Mouse (Mus musculus): Measurements from ENCODE around the gene Capza1. TPM values are rescaled to one million over a fixed set of nuclear protein-coding genes. Genes with fewer than 3 reads are reported as not detected.
"Not testable (repeated sequence)": the region's sequence is repeated elsewhere in the genome, so short reads cannot be mapped to it uniquely, and the experiment has no call there.

Capza1 gene
- 170 and 176 TPM in 2 replicates for polyA plus RNA-seq (2015; fragmentation: Nextera tagmentation; extraction: Ambion mirVana)

DNA sequence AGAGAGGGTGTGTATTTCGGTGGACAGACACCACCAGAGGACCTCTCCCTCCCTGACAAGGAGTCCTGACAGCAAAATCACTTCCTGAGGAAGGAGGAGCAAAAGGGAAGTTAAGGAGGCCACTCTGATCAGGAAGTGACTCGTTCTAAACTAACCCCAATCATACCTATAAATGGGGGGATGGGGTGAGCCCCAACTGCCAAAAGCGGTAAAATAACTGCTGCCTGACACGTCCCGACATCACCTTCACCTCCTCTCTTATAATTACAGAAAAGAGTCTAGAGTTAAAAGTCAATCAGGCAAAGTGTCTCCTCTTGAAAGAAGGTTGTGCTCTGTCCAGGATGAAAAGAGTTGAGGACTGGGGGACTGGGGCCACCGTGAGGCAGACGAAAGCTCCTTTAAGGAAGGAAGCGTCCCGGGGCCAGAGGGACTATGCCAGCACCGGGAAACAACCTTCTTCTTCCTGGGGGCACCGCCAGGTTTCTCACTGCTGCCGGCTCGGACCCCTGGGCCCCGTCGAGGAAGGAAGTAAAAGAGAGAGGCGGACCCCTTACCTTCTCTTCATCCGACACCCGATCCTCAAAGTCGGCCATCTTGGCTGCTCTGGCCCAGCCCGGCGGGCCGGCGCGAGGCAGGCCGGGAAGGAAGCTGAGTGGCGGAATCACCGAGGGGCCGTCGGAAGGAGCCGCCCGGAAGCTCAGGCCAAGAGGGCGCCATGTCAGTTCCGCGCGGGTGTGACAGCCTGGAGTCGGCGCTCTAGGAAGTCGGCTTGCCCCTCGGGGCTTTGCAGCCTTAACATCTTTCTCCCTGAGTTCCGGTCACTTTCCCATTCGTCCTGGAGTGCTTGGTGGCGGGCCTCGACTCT lies at the start of gene Capza1, which contains the start of gene St7l:
TSS of gene Capza1 (minus strand) at position 720 of the 865 bp plus-strand sequence.
TSS of gene St7l (plus strand) at position 220 of the 865 bp plus-strand sequence.
- WGBS, result under 1% methylated on average over 43 of the region's 43 CpGs
- Histone ChIP-seq H3K4me3 (peak within 1 kb of the TSS; percentile 75), H3K4me1 (peaks cover 48% of the 10 kb centered on the region), H3K9me3 (no peaks in the 10 kb centered on the region), H3K36me3 (0 out of 2 replicates have a peak, but pooled peaks cover 2% of the 10 kb centered on the region), H3K27ac (replicated peaks) (peak within 1 kb of the TSS; percentile 97), H3K4me2 (replicated peaks) (peak within 1 kb of the TSS; percentile 73), H3K9ac (replicated peaks) (peak within 1 kb of the TSS; percentile 99), H3K27me3 (no peaks in the 10 kb centered on the region)
- ATAC-seq (replicated peaks), result peak; percentile 98

DNA sequence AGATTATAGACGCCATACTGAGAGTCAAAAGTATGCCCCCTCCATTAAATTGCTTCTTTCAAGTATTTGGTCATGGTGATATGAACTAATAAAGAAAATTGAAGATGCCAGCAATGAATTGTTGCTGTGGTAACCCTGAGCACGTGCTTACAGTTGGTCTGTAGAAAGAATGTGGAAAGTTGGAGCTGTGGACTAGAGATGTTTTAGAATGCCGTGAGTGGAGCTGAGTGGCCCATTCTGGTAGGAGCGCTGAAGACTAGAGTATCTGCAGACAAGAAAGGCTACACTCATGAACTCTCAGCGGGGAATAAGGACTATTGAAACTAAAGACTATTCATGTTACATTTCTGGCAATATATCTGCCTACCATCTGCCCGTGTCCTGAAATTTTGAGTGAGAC lies 44.9 kb upstream of the Capza1 start:
- ATAC-seq (replicated peaks), result no peak
- Histone ChIP-seq H3K27me3 (no peaks in the 10 kb centered on the region), H3K9ac (replicated peaks) (no peak overlapping the region), H3K36me3 (peaks cover 14% of the 10 kb centered on the region; the same call in 1 of the 2 replicates), H3K4me2 (replicated peaks) (no peak overlapping the region), H3K9me3 (no peaks in the 10 kb centered on the region), H3K27ac (replicated peaks) (no peak overlapping the region), H3K4me3 (no peak overlapping the region), H3K4me1 (no peaks in the 10 kb centered on the region)
- 85% methylated on average over 6 of the region's 6 CpGs for WGBS

DNA sequence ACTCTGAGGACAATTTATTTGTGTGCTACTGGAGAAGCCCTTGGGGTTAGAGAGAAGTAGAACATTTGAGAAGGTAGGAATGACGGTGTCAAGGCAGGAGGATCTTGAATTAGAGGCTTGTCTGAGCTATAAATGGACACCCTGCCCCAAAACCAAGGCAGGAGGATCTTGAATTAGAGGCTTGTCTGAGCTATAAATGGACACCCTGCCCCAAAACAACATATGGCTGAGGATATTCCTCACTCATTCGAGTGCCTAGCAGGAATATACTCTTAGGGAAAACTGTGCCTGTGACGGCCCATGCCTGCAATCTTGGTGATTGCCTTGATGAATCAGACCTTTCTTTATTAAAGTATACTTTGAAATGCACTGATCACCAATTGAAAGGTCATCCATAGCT lies 41.7 kb upstream of the Capza1 start:
- Histone ChIP-seq H3K36me3 (peaks cover 19% of the 10 kb centered on the region; the same call in 1 of the 2 replicates), H3K27me3 (no peaks in the 10 kb centered on the region), H3K27ac (replicated peaks) (no peak overlapping the region), H3K4me3 (no peak overlapping the region), H3K4me1 (no peaks in the 10 kb centered on the region), H3K9me3 (no peaks in the 10 kb centered on the region), H3K9ac (replicated peaks) (no peak overlapping the region), H3K4me2 (replicated peaks) (no peak overlapping the region)
- 86% methylated on average over 3 of the region's 3 CpGs for WGBS
- no peak for ATAC-seq (replicated peaks)

DNA sequence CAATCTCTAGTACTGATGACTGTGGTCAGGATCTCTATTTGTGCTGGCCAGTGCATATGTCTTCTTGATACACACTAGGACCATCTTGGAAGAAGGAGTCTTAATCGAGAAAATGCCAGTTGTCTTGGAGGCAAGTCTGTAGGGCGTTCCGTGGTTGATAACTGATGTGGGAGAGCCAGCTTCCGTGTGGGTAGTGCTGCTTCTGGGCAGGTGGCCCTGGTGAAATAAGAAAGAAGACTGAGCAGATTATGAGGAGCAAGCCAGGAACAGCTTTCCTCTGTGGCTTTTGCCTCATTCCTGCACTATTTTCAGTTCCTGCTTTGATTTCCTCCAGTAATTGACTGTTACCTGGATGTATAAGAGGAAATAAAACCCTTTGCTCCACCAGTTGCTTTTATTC lies 41.1 kb upstream of the Capza1 start:
- 95% methylated on average over 4 of the region's 4 CpGs for WGBS
- Histone ChIP-seq H3K4me2 (replicated peaks) (no peak overlapping the region), H3K4me3 (no peak overlapping the region)

DNA sequence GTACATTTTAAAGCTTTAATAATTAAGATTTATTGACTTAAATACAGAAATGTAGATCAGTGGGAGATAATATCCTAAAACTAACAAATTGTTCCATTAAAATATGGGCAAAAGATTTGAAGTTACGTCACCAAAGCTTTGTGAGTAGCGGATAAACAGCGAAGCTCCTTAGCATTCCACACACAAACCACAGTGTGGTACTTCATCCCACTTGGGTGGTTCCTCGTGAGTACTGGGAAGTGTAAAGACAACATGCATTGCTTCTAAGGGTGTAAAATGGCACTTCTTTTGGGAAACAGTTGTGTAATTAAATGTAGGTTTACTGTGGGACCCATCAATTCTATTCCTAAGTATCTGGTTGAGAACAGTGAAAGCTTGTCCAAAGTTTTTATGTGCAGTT lies 36.8 kb upstream of the Capza1 start:
- no peak overlapping the region for H3K4me3 ChIP-seq
- H3K4me1 ChIP-seq, result peaks cover under 1% of the 10 kb centered on the region; the same call in 1 of the 2 replicates
- H3K27ac ChIP-seq (replicated peaks), result no peak overlapping the region
- H3K9ac ChIP-seq (replicated peaks), result no peak overlapping the region
- WGBS, result 91% methylated on average over 4 of the region's 4 CpGs
- no peak overlapping the region for H3K4me2 ChIP-seq (replicated peaks)
- no peaks in the 10 kb centered on the region for H3K27me3 ChIP-seq
- peaks cover 25% of the 10 kb centered on the region for H3K36me3 ChIP-seq
- H3K9me3 ChIP-seq, result no peaks in the 10 kb centered on the region
- ATAC-seq (replicated peaks), result no peak

More for the DNA sequence above, 41.1 kb upstream of the Capza1 start:
- H3K27ac ChIP-seq (replicated peaks), result no peak overlapping the region
- H3K4me1 ChIP-seq, result no peaks in the 10 kb centered on the region
- H3K27me3 ChIP-seq, result no peaks in the 10 kb centered on the region
- peaks cover 17% of the 10 kb centered on the region; the same call in 1 of the 2 replicates for H3K36me3 ChIP-seq
- H3K9ac ChIP-seq (replicated peaks), result no peak overlapping the region
- ATAC-seq (replicated peaks), result no peak
- no peaks in the 10 kb centered on the region for H3K9me3 ChIP-seq

DNA sequence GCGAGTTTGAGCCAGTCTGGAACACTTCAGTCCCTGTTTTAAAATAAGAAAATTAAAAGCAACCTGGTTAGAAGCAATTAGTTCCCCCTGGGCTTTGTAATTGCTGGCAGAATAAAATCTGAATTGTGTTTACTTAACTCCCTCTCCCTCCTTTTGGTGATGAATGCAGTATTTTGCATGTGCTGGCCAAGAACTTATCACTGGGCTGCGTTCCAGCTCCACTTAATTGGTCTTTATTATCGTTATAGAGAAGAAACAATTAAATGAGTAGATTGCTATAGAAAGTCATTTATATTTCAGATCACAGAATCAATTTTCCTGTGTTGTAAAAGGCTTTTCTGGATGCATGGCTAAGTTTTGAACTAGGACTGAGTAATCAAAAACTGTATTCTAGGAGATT lies 31.8 kb upstream of the Capza1 start:
- Histone ChIP-seq H3K9ac (replicated peaks) (no peak overlapping the region), H3K4me3 (no peak overlapping the region), H3K36me3 (peaks cover 42% of the 10 kb centered on the region), H3K4me2 (replicated peaks) (no peak overlapping the region), H3K9me3 (no peaks in the 10 kb centered on the region), H3K27me3 (no peaks in the 10 kb centered on the region), H3K27ac (replicated peaks) (no peak overlapping the region), H3K4me1 (peaks cover 5% of the 10 kb centered on the region; the same call in 1 of the 2 replicates)
- ATAC-seq (replicated peaks), result no peak
- 39% methylated on average over 3 of the region's 3 CpGs for WGBS

DNA sequence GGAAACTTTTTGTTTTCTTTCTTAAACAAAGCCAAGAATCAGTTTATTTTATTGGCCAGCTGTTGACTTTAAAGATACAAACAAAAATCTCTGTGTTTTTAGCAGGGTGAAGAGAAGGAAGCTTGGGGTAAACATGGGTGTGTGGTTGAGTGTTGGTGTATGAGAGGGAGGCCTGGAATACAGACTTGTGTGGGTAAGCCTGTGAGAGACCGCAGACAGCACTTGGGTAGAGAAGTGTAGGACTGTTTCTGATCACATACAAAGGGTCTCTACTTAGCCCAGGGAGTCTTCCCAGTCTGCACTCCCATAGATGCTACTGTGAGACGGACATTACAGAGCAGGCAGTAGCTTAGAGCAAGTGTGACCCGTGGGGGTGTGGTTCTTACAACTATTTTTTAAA lies 24.3 kb upstream of the Capza1 start:
- H3K27me3 ChIP-seq, result no peaks in the 10 kb centered on the region
- H3K9me3 ChIP-seq, result no peaks in the 10 kb centered on the region
- ATAC-seq (replicated peaks), result no peak
- H3K9ac ChIP-seq (replicated peaks), result no peak overlapping the region
- 91% methylated on average over 3 of the region's 3 CpGs for WGBS
- no peaks in the 10 kb centered on the region for H3K4me1 ChIP-seq
- no peak overlapping the region for H3K4me2 ChIP-seq (replicated peaks)
- H3K27ac ChIP-seq (replicated peaks), result no peak overlapping the region
- no peak overlapping the region for H3K4me3 ChIP-seq
- peaks cover 47% of the 10 kb centered on the region for H3K36me3 ChIP-seq

DNA sequence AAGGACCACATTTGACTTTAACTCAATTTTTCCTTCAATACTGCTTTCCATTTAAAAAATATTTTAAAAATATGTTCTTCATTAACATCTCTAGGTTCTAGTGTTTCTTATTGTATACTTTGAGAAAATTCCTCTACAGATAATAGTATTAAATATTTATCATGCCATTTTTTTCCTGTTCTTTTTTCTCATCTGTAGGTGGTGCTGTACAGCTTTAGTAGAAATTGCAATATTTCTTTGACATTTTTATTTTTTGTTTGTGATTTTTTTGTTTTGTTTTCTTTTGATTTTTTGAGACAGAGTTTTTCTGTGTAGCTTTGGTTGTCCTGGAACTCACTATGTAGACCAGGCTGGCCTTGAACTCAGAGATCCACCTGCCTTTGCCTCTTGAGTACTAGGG lies 5.3 kb upstream of the Capza1 start:
- Histone ChIP-seq H3K4me3 (no peak overlapping the region), H3K27me3 (no peaks in the 10 kb centered on the region), H3K4me1 (peaks cover 15% of the 10 kb centered on the region), H3K27ac (replicated peaks) (no peak overlapping the region), H3K4me2 (replicated peaks) (no peak overlapping the region), H3K36me3 (peaks cover 48% of the 10 kb centered on the region), H3K9ac (replicated peaks) (no peak overlapping the region), H3K9me3 (no peaks in the 10 kb centered on the region)
- no peak for ATAC-seq (replicated peaks)

DNA sequence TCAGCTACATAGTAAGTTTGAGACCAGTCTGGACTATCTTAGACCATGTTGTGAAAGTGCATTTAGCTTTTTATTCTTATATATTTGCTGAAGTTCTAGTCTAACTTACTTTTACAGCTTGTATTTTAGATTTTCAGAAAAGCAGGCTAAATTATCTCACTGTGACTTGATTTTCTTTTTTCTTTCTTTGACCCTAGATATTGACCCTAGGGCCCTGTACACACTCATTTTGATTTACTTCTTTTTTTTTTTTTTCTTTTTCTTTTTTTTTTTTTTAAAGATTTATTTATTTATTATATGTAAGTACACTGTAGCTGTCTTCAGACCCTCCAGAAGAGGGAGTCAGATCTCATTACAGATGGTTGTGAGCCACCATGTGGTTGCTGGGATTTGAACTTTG lies 2.4 kb upstream of the Capza1 start:
- ATAC-seq (replicated peaks); H3K9me3 ChIP-seq; H3K9ac ChIP-seq (replicated peaks); H3K27ac ChIP-seq (replicated peaks); H3K27me3 ChIP-seq: not testable (repeated sequence)
- peaks cover 35% of the 10 kb centered on the region for H3K4me1 ChIP-seq
- H3K4me3 ChIP-seq, result 0 out of 2 replicates have a peak overlapping the region, but pooled peaks have one; percentile 75
- H3K36me3 ChIP-seq, result peaks cover 22% of the 10 kb centered on the region
- H3K4me2 ChIP-seq (replicated peaks), result peak overlapping the region; percentile 73; the same call in 1 of the 2 replicates

DNA sequence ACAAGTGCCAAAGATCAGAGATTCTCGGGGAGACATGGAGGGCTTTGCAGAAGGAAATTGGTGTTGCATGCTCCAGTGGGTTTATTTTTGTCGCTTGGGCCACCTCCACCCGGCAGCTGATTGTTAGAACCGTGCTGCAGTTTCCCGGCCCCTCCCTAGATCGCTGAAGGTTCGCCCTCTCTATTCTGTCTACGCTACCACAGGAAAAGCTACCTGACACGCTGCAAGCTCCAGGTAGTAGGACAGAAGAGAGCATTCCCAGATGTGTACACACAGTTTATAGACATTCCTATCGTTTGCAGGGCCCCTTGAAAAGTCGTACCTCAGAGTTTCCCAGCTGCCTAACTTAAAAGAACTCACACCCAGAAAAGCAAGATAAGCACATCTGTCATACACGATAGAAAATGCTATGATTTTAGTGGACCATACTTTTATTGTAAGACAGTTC lies 1.1 kb upstream of the Capza1 start:
- ATAC-seq (replicated peaks), result peak; percentile 17
- Histone ChIP-seq H3K36me3 (peaks cover 9% of the 10 kb centered on the region), H3K27ac (replicated peaks) (peak overlapping the region; percentile 97), H3K9me3 (no peaks in the 10 kb centered on the region), H3K4me1 (peaks cover 48% of the 10 kb centered on the region), H3K27me3 (no peaks in the 10 kb centered on the region), H3K9ac (replicated peaks) (peak overlapping the region; percentile 99), H3K4me2 (replicated peaks) (peak overlapping the region; percentile 73), H3K4me3 (peak overlapping the region; percentile 75)
- under 1% methylated on average over 12 of the region's 12 CpGs for WGBS

DNA sequence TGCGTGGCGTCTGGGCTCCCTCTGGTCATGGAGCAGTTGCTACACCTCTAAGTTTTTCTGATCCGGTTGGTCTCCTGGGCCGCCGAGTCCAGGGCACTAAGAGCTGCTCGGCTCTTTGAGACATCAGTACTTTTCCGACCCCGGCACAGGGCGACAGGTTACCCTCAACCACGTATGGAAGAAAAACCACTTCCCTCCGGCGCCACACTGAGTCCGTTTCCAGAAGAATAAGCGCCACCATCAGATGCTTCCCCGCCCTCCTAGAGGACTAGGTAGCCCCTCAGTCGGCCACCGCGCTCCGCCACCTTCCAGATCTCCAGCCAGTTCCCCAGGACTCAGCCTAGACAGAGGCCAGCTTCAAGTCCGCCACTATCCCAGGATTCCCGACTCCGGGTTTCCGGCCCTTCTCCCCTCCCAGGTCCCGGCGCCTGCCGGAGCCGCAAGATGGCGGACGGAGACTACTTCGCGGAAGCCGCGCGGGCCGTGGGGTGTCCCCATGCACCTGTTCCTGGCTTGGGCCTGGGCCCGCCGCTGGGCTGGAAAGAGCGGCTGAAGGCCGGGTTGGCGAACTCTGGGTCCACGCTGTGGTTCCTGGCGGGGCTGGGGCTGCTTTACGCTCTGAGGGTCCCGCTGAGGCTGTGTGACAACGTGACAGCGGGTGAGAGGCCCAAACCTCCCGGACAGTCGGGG lies 491 bp upstream of the Capza1 start:
- ATAC-seq (replicated peaks), result peak; percentile 94
- under 1% methylated on average over 48 of the region's 48 CpGs for WGBS

DNA sequence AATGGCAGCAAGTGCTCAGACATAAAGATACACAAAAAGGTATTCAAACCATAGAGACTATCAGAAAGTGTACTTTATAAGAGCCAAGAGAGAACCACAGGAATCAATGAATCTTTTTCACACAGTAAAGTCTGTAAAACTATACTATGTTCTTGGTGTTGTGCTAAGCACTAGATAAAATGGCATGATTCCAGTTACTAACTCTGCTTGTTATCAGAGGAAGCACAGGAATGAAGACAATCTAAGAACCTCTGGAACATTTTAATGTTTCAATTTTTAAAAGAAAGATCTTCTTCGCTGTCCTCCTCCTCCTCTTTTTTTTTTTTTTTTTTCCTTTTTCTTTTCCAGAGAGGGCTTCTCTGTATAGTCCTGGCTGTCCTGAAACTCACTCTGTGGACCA lies 5.7 kb downstream of the Capza1 start:
- Histone ChIP-seq H3K4me2 (replicated peaks) (no peak overlapping the region), H3K4me1 (peaks cover 32% of the 10 kb centered on the region), H3K4me3 (no peak overlapping the region), H3K9ac (replicated peaks) (no peak overlapping the region), H3K27me3 (no peaks in the 10 kb centered on the region), H3K9me3 (no peaks in the 10 kb centered on the region), H3K36me3 (peaks cover 8% of the 10 kb centered on the region; the same call in 1 of the 2 replicates), H3K27ac (replicated peaks) (no peak overlapping the region)
- WGBS, result 97% methylated on average over 1 of the region's 1 CpGs
- no peak for ATAC-seq (replicated peaks)

More for the DNA sequence above, 491 bp upstream of the Capza1 start:
- peaks cover 48% of the 10 kb centered on the region for H3K4me1 ChIP-seq
- H3K4me2 ChIP-seq (replicated peaks), result peak overlapping the region; percentile 73
- peaks cover 3% of the 10 kb centered on the region; the same call in 1 of the 2 replicates for H3K36me3 ChIP-seq
- H3K27me3 ChIP-seq, result no peaks in the 10 kb centered on the region
- peak overlapping the region; percentile 75 for H3K4me3 ChIP-seq
- peak overlapping the region; percentile 99 for H3K9ac ChIP-seq (replicated peaks)
- H3K9me3 ChIP-seq, result no peaks in the 10 kb centered on the region
- H3K27ac ChIP-seq (replicated peaks), result peak overlapping the region; percentile 97
